Mouse (Mus musculus) thymus, postnatal 10 days (tissue): Measurements from ENCODE around the gene Gfod1.

Experiments used
- DNase-seq, 2 experiments: peaks; one replicate each; pipeline ENCODE4 v3.0.0; 2021; ENCODE audit warnings: low spot score in 2 of 2

The Gfod1 gene

DNA sequence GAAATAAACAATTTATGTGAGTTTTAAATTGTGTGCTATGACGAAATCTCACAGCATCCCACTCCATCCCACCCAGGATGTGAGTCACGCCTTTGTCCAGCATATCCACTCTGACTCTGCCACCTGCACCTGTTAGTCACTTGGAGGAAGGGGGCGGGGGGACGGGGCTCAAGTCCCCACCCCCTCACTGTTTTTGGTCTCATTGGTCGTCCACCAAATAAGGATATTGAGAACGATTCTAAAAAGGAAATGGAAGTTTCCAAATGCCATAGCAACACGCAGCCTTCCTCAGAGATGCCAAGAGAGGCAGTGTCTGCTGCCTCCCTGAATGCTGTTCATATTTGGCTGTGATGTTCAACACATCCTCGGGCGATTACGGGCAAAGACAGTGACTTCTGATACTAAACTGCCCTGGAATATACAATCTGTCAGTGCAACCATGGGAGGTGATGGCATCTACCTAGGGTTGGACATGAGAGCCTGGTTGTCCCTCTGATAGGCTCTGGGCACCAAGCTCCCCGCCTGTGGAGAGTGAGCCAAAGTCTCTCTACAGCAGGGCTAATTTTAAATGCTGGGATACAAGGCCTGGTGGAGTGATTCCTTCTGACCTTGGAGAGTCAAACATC, 41.7 kb downstream of the Gfod1 start:
- no peak for DNase-seq

DNA sequence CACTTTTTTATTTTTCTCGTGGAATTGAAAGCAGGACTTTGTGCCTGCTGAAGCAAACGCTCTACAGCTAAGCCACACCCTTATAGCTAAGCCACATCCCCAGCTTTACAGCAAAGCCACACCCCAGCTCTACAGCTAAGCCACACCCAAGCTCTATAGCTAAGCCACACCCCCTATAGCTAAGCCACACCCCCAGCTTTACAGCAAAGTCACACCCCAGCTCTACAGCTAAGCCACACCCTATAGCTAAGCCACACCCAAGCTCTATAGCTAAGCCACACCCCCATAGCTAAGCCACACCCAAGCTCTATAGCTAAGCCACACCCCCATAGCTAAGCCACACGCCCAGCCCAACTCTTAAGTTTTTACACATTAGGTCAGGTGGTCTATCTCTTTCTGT, 42.7 kb downstream of the Gfod1 start:
- no peak for DNase-seq

DNA sequence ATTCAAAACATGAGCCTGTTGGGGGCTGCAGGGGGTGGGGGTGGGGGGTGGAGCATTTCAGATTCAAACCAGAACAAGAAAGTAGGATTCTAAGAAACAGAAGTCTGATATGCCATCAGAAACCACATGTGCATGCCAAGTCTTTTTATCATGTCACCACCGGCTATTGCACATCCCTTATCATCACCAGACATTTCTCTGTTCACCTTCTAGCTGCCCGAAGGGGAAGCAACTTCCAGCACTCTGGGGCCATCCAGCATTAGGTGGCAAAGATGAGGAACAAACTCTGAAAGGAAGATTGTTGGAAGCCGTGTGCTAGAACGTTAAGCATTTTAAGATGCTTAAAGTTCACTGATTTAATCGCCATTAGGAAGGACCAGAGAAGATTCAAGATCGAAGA, 43.2 kb downstream of the Gfod1 start:
- no peak for DNase-seq

DNA sequence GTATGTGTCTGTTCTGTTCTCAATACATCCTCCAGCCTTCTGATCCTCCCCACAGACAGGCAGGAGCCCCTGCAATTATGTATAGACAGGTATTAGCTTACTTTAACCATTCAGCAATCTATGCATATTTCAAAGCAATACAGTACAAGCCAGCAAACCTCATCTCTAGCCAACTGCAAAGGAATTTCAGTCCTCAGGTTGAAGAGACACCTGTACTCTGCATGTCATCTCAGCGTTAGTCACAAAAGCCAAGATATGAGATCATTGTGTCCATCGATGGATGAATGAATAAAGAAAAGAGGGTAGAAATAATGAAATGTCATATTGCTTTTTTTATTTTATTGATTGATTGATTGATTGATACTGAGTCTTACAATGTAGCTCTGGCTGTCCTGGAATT, 47.5 kb downstream of the Gfod1 start:
- DNase-seq: no peak

DNA sequence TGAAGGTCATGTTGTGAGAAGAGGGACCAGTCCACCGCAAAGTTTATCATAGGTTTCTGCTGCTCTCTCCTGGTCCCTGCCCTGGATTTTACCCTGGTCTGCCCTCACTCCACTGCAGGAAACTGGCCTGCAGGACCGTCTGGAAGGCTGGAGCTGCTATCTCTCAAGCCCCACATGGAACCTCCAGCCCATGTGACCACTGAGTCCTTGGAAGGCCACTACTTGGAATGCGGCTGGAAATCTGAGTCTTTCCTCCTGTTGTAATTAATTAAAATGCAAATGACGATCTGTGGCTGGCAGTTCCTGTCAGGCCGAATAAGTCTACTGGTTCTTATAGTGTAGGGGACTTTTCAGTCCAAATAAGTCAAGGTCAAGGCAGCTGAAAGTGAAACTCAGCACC, 50.4 kb downstream of the Gfod1 start:
- no peak for DNase-seq

DNA sequence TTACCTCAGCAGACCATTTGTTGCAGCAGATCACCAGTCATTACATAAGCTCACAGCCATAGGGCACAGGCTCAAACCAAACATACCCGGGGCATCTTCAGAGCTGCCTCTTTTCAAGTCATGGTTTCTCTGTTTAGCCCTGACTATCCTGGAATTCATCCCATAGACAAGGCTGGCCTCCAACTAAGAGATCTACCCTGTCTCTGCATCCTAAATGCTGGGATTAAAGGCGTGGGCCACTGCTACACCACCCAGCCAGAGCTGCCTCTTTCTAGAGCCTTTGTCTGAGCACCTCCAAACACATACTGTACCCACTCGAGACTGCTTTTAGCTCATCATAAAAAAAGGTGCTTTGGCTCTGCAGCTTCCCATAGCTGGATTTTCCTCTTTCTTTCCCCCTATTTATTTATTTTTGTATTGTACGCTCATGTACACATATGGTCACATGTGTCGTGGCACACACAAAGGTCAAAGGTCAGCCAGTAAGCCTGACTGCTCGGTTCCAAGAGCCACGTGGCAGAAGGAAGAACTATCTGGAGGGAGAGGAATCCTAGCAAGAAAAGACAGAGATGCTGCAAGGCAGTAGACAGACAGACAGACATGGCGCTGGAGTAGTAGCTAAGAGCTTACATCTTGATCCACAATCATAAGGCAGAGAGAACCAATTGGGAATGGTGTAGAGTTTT, 51.7 kb downstream of the Gfod1 start:
- DNase-seq: no peak

DNA sequence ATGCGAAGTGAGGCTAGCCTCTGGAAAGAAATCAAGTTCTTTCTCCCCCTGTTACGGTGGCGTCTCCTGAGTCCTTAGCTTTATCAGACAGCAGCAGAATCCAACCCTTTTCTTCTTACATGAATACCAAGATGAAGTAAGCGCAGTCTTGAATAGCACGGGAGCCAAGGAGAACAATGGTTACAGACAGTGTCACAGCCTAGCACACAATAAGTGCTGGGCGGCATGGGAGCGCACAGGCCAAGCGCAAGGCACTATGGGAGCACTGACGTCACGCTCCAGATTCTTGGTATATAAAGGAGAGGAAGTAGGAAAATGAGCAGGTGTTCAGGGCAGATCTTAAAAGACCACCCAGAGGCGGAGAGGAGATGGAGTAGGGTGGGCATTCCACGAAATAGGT, 52.6 kb downstream of the Gfod1 start:
- DNase-seq: no peak

DNA sequence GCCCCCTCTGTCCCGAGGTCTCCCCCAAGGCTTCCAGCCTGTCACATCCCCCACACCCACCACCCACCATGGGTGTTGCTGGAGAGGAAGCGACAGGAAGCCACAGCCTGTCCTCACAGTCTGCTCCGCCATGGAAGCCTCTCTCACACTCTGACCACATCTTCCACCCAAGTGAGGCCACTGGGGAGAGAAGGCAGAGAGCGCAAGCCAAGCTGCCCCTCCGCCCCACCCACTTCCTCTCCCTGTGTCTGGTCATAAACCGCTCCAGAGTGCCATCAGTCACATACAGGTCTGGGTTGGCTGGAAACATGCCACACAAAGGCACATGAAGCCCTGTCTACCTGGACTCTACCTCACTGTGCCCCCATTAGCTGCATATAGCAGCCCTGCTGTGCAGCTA, 53.3 kb downstream of the Gfod1 start:
- DNase-seq: peak; percentile 33 to 41

DNA sequence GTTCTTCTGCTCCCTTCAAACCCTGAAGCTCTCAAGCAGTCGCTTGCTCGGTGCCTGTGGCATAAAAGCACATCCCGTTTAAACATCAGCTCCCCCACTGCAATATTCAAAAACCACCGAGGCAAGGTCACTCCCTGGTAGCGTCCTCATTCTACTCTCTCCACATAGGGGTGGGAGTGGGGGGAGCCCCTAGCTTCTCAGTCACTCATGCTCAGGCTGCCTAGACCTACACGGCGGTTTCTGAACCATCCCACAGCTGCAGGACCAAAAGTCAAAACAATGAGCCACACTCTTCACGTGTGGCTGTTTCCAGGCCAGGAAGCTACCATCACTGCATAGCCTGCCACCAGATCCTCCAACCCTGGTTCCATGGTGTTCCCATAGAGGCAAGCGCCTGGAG, 53.9 kb downstream of the Gfod1 start:
- no peak for DNase-seq

DNA sequence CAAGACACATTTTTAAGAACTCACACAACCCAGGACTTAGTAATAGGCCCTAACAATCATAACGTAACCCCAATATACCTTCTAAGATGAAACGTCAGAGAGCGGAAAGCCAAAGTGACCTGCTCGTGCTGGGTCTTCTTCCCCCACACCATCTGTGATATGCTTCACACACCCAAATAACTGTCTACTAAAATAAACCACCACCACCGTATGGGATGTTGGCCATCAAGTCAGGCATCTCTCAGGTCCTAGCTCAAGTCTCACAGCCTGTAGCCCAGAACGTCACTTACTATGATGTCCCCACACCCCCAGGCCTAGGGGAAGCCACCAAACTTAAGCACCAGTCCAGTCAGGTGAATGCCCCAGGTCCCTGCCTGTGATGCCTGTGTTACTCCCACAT, 55.6 kb downstream of the Gfod1 start:
- no peak for DNase-seq

DNA sequence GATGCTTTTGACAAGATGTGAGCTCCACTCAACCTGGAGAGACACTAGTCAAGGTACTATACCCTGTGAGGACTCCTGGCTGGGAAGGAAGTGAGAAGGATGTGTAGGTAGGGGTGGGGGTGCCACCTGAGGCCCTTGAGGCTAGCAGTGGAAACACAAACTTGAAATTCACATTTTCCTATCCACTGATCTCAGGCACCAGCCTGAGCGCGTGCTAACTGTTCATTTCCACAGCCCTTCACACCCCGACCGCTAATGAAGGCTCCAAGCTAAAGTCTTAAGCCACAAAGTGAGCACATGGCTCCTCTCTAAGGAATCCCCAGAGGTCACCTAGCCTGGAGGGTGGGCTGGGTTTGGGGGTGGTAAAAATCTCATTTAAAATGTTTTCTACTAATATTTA, 57.1 kb downstream of the Gfod1 start:
- DNase-seq: no peak

DNA sequence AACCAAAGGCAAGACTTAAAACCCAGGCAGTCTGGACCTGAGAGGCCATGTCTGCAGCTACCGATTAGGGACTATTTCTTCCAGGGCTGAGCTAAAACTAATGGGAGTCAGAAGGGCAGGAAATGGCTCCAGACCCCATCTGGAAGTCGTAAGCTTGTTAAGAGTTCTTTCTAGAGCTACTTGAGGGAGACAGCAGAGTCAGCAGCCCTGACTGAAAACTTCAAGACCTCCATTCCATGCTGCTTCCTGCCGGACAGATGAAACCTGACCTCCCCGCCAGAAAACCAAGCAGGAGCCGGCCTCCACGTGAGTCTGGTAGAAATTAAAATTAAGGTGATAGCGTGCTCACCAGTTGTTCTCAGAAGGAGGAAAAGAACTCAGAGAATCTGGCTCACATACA, 60.2 kb downstream of the Gfod1 start:
- DNase-seq: no peak

DNA sequence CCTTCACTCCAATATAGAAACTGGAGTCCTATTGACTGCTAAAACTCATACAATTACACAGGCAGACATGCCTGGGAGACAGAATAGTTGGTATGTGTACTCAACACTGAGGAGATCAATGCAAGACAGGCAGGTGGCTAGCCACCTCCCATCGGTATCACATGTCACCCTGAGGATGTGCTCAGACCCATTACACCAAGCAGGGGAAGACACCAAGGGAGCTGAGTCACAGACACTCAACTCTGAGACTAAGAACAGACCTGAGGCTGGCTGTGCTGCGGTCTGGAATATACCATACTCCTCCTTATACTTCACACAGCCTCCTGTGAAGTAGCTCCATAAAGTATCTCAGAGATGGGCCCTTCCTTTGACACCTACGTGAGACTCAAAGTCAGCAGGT, 60.7 kb downstream of the Gfod1 start:
- DNase-seq: no peak

DNA sequence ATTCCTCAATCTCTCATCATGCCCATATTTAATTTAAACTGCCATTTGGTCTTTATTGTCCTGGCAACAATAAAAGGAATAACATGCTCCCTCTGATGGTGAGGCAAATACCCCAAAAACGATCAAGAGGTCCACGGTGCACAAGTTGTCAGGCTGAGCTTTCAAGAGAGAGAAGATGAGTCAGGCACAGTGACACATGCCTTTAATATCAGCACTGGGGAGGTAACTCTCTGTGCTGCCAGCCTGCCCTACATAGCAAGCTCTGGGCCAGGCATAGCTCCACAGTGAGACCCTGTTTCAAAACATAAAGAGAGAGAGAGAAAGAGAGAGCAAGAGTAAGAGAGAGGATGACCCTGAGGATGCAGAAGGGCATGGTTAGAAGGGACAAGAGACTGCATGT, 62.2 kb downstream of the Gfod1 start:
- DNase-seq: no peak

DNA sequence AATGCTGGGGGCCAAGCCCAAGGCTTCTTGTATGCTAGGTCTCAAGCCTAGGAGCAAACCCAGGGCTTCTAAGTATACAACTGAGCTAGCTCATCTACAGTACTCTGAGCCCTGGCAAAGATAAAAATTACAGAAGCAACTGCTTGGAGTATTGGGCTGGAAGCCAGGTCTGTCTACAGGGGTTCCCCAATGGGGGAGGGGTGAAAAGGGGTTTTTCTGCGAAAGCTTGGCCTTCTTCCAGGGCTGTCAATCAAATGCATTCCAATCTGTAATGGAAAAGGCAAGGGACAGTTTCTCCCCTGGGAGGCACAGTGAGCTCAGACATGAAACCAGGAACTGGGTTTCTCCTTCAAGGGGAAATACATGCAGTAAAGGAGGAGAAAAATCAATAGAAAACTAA, 62.9 kb downstream of the Gfod1 start:
- no peak for DNase-seq

DNA sequence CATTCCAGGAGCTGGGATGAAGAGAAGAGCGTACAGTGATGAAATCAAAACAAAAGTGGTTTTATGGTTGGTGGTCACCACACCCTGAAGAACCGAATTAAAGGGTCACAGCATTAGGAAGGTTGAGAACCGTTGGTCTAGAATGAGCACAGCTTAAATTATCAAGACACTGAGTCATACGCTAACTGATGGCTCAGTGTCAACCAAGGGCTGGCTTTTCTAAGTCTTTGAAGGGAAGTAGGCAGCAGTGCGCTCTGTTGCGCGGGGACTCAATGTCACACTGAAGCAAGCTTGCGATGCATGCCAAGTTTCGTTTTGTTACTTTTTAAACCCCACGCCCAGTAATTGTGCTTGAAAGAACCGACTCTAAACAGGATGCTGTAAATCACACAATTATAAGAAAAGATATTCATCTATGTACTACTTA, 64.2 kb downstream of the Gfod1 start:
- DNase-seq: no peak

DNA sequence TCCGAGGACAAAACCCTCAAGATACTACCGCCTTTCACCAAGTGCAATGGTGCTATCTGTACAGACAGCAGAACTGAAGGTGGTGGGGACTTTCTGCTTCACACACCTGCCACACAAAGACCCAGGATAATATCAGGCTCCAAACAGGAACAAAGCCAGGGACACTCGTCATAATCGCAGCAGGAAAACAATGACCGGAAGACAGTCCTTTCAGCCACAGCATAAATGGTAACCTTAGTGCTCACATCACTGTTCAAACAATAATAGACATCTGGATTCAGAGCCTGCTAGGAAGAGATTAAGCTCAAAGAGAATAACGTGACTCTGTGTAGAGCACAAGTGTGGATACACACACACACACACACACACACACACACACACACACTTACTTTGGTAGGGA, 67.3 kb downstream of the Gfod1 start:
- DNase-seq: no peak

DNA sequence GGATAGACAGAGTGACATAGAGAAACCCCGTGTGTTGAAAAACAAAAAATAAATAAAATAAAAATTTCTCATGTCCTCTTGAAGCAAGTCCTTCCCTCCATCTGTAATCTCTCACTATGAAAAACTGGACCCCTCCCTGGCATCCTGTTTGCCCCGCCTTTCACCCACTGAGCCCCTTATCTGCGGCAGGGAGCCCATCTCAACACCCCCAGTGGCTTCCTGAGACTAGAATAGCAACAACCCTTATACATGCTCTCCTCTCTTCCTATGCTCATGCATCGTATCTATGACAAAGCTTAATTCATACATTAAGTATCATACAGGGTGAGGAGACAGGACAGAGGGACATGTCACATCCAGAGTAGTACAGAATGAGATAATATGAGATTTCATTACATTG, 68.0 kb downstream of the Gfod1 start:
- no peak for DNase-seq

DNA sequence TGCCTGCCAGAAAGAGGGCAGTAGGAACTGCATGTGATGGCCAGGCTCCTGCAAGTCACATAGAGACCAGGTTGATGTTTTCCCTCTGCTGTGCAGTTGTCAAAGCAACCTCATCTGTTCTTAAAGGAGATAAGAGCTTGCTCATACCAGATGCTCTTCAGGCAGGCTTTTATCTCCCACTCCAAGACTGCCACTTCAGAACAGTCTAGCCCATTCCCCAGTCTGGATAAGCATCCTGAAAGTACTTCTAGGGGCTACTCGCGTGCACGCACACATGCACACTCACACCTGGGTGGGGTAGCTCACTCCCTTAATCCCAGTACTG, 68.4 kb downstream of the Gfod1 start:
- no peak for DNase-seq

DNA sequence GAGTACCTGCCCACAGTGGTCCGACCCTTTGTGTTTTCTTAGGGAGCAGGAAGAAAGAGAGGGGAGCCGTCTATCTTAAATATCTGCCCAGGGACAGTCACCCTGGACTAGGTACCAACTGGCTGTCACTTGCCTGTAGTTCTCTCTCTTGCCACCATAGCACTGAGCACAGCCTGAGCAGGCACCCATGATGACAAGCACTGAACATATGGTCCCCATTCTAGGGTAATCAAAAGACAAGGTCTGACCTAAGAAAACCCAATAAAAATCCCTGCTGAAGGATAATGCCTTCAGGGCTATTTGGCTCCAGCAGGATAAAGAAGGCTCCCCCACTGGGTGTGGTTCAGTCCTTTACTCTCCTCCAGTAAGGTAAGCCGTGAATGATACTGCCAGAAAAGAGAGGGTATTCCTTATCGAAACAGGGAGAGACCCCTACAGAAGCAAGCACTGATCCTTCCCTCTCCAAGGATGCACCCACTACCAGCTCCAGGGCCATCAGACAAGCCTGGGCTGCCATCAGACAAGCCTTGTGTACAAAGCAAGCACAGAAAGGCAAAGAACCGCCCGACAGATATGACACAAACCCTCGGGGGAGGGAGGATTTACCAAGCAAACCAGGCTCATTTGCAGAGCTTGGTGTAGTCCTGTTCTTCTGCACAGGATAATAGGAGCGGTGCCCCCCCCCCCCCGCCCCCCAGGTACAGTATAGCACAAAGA, 68.9 kb downstream of the Gfod1 start:
- DNase-seq: no peak

DNA sequence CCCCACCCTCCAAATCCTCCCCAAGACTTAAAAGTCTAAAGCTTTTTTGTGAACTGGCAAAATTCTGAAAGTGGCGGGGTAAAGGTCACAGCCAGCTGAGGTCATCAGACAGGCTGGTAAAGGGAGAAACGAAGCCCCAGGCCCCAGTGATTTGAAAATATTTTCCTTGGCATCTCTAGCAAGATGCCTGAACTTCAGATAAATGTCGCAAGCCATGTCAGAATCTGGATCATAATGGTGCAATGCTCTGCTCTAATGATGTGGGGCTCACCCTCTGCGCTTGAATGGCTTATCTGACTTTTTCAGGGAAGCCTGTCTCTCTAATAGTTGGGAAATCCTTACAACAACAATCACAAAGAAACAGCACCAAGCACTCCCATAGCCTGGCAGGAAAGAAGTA, 70.6 kb downstream of the Gfod1 start:
- no peak for DNase-seq

DNA sequence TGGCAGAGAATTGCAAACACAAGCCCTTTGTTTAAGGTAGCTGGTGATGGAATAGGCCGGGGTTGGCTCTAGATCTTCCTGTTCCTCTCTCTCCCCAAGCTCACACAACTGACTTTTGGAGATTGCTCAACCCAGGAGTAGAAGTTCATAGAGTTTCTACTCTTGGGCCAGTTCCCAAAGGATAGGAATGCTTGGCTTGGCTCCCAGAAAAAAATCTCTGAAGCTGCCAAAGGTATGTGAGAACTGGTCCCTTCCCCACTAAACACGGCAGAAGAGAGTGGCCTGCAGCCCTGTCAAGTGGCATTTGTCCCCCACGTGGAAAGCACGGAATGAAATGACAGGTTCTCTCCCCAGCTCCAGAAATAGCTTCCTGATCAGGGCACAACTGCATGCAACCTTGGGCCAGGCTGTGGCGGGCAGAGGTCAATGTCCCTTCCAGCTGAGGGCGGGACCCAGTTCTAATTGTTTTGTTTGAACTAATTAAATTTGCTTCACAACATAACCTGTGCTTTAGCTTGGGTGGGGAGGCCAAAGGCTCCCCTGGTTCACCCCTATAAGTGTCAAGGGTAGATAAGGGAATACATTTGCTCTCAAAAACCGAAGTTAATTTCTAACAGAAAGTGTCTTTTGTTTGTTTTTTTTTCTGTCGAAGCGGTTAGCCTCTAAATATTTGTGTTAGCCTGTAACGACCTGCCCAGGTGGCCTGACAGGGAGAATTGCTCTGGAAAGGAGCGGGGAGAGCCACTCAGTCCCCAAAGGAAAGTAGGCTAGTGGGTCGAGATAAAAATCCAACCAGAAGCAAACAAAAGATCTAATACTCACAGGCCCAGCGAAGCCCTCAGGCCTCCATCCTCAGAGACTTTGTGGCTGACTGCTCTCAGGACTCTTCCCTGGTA, 71.8 kb downstream of the Gfod1 start:
- no peak for DNase-seq

DNA sequence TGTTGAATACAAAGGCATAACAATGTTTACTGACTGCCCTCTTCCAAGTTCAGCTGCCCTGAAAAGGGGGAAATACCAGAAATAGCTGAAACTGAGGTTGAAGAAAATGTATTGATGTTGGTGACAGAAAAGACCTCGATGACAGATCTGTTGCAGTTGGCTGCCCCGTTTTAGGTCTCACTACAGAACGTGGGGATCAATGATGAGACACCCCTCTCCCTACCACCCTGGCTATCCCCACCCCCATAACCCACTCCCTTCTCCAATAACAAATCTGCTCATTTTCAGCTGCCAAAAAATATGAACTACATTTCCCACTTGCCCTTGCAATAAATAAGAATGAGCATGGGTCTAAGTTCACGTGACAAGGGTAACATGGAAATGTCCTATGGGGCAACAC, 73.1 kb downstream of the Gfod1 start:
- DNase-seq: no peak
